Mouse (Mus musculus) limb, embryonic 15.5 days (tissue): ENCODE measurements around the gene 4930558K02Rik. TPM values are rescaled to one million over a fixed set of nuclear protein-coding genes. Genes with fewer than 3 reads are reported as not detected.
A peak's percentile ranks its signal among the peaks of the same experiment; 100 is the strongest.

ENCODE experiments used
- ATAC-seq: fragments of 200-750 bp; cut with Nextera tagmentation; 2 replicates; pipeline ENCODE4 v1.8.0; 2017; ENCODE audit warnings: low read depth, moderate TSS enrichment; ENCODE audit not compliant: insufficient number of reproducible peaks, low FRiP score, low TSS enrichment
- H3K27ac ChIP-seq: fragments of 300-500 bp; sonication (generic); 2 replicates; pipeline ENCODE4 v1.5.1; 2015; ENCODE audit warnings: moderate library complexity, mild to moderate bottlenecking, inconsistent platforms
- H3K27me3 ChIP-seq: fragments of 300-500 bp; sonication (generic); 2 replicates; pipeline ENCODE4 v1.6.1; 2015; ENCODE audit warnings: inconsistent platforms
- H3K36me3 ChIP-seq: fragments of 300-500 bp; sonication (generic); 2 replicates; pipeline ENCODE4 v1.6.1; 2015; ENCODE audit warnings: inconsistent platforms
- H3K4me1 ChIP-seq: fragments of 300-500 bp; sonication (generic); 2 replicates; pipeline ENCODE4 v1.6.1; 2015; ENCODE audit warnings: inconsistent platforms
- H3K4me2 ChIP-seq: fragments of 300-500 bp; sonication (generic); 2 replicates; pipeline ENCODE4 v1.6.1; 2015; ENCODE audit warnings: mild to moderate bottlenecking, inconsistent platforms
- H3K4me3 ChIP-seq: fragments of 300-500 bp; sonication (generic); 2 replicates; pipeline ENCODE4 v1.5.1; 2015; ENCODE audit warnings: mild to moderate bottlenecking, inconsistent platforms
- H3K9ac ChIP-seq: fragments of 300-500 bp; sonication (generic); 2 replicates; pipeline ENCODE4 v1.6.1; 2015; ENCODE audit warnings: inconsistent platforms
- H3K9me3 ChIP-seq: fragments of 300-500 bp; sonication (generic); 2 replicates; pipeline ENCODE4 v1.6.1; 2016; ENCODE audit warnings: inconsistent platforms
- WGBS: fragments of 180-500 bp; shearing (Covaris S2); methylation state at CpG from one replicate; pipeline ENCODE4 v1.1.7; 2015; 5-methylcytosine and 5-hydroxymethylcytosine counted together
- polyA plus RNA-seq: library from polyadenylated mRNA; unstranded; fragments of >200 nt; fragmentation: Nextera tagmentation; extraction: Ambion mirVana; gene quantifications from 2 replicates; pipeline ENCODE4 v1.2.1, GENCODE M21; 2015

Gene 4930558K02Rik
- not detected in 2 replicates for polyA plus RNA-seq

- ATAC-seq = no peak
- H3K4me3 ChIP-seq = no peak within 1 kb of the TSS
- peaks cover 57% of the 10 kb centered on the region for H3K4me1 ChIP-seq
- WGBS = 82% methylated on average over 1 of the region's 1 CpGs
- H3K4me2 ChIP-seq = no peak within 1 kb of the TSS
- no peak within 1 kb of the TSS for H3K9ac ChIP-seq
- no peaks in the 10 kb centered on the region for H3K36me3 ChIP-seq
- no peaks in the 10 kb centered on the region for H3K9me3 ChIP-seq
- H3K27me3 ChIP-seq = no peaks in the 10 kb centered on the region
- peak within 1 kb of the TSS; percentile 78 for H3K27ac ChIP-seq
These were observed at the start of gene 4930558K02Rik for GRCm38 (mm10) chr1:161979536-161979935. Gene 4930558K02Rik (minus strand): TSS chr1:161979636.

- no peaks in the 10 kb centered on the region for H3K36me3 ChIP-seq
- H3K4me1 ChIP-seq = peaks cover 25% of the 10 kb centered on the region
- H3K9me3 ChIP-seq = no peaks in the 10 kb centered on the region
- no peak overlapping the region for H3K4me2 ChIP-seq
- H3K4me3 ChIP-seq = no peak overlapping the region
- ATAC-seq = no peak
- H3K27me3 ChIP-seq = no peaks in the 10 kb centered on the region
- 29% methylated on average over 8 of the region's 8 CpGs for WGBS
- no peak overlapping the region for H3K9ac ChIP-seq
- H3K27ac ChIP-seq = peak overlapping the region; percentile 86
These were observed 44.3 kb upstream of the 4930558K02Rik start for GRCm38 (mm10) chr1:162023681-162024270.

DNA sequence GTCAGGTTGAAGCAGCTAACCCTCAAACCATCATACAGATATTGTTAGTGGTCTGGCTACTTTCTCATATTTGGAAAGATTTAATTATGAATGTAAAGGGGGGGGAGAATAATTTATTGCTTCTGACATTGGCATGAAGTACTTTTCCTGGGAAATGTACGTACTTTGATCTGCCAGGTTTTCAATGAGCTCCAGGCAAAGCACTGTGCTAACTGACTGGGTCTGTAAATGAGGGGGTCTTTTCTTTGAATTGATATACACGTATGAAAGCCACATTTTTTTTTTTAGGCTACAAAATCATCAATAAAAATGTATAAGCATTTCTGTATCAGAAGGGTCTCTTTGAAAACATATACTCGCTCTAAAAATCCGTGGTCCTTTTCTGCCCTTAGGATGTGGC lies 41.3 kb upstream of the 4930558K02Rik start:
- peaks cover 46% of the 10 kb centered on the region for H3K4me1 ChIP-seq
- ATAC-seq = no peak
- no peak overlapping the region for H3K4me2 ChIP-seq
- no peaks in the 10 kb centered on the region for H3K27me3 ChIP-seq
- WGBS = 18% methylated on average over 4 of the region's 4 CpGs
- H3K9ac ChIP-seq = no peak overlapping the region
- H3K9me3 ChIP-seq = no peaks in the 10 kb centered on the region
- no peak overlapping the region for H3K4me3 ChIP-seq
- no peaks in the 10 kb centered on the region for H3K36me3 ChIP-seq
- H3K27ac ChIP-seq = peak overlapping the region; percentile 94

DNA sequence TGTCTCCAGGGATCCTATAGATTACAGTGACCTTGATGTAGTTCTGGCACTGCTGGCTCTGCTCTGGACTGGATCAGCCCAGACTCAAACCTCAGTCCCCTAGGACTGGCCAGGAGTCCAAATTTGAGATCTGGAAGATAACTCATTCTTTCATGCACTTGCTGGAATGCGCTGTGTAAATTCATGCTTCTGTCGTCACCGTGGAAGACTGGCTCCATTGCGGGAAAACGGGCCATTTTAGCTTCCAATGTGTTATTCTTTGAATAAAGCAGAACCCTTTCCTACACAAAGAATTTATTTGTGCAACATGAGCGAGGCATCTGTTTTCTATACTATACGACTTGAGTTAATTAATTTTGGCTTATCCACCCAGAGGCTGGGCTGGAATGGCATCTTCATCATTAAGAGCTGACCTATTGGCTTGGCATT lies 40.9 kb upstream of the 4930558K02Rik start:
- Histone ChIP-seq H3K9ac (no peak overlapping the region), H3K4me1 (peaks cover 45% of the 10 kb centered on the region), H3K27me3 (no peaks in the 10 kb centered on the region), H3K4me3 (no peak overlapping the region), H3K9me3 (no peaks in the 10 kb centered on the region), H3K4me2 (no peak overlapping the region), H3K27ac (peak overlapping the region; percentile 94), H3K36me3 (no peaks in the 10 kb centered on the region)
- peak; percentile 69 for ATAC-seq
- WGBS = 22% methylated on average over 7 of the region's 7 CpGs

DNA sequence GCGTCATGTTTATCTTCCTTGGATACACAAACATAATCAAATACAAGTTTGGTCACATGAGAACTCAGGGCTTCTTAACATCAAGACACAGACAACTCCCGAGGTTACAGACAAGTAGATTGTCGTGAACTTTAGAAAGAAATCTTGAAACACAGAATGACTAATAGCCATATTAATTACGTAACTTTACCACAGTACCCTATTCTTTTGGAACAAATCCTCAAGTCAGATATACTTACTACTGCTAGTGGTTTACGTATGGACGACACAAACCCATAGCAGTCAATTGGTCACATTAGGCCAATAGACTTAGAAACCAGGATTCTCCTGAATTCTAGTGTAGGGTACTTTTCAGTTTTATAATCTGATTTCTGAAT lies 39.2 kb upstream of the 4930558K02Rik start:
- no peak for ATAC-seq
- WGBS = 39% methylated on average over 6 of the region's 6 CpGs
- H3K4me2 ChIP-seq = no peak overlapping the region

GRCm38 (mm10) chr1:162017975-162018600 lies 38.7 kb upstream of the 4930558K02Rik start:
- H3K4me2 ChIP-seq = no peak overlapping the region
- H3K9ac ChIP-seq = no peak overlapping the region
- WGBS = 21% methylated on average over 13 of the region's 13 CpGs
- H3K36me3 ChIP-seq = no peaks in the 10 kb centered on the region
- H3K27me3 ChIP-seq = no peaks in the 10 kb centered on the region
- no peaks in the 10 kb centered on the region for H3K9me3 ChIP-seq
- ATAC-seq = no peak
- H3K27ac ChIP-seq = peak overlapping the region; percentile 94
- H3K4me1 ChIP-seq = peaks cover 61% of the 10 kb centered on the region
- H3K4me3 ChIP-seq = no peak overlapping the region

More for the DNA sequence above, 39.2 kb upstream of the 4930558K02Rik start:
- no peaks in the 10 kb centered on the region for H3K27me3 ChIP-seq
- H3K9ac ChIP-seq = no peak overlapping the region
- peaks cover 56% of the 10 kb centered on the region for H3K4me1 ChIP-seq
- no peaks in the 10 kb centered on the region for H3K36me3 ChIP-seq
- H3K4me3 ChIP-seq = no peak overlapping the region
- no peaks in the 10 kb centered on the region for H3K9me3 ChIP-seq
- H3K27ac ChIP-seq = peak overlapping the region; percentile 94

DNA sequence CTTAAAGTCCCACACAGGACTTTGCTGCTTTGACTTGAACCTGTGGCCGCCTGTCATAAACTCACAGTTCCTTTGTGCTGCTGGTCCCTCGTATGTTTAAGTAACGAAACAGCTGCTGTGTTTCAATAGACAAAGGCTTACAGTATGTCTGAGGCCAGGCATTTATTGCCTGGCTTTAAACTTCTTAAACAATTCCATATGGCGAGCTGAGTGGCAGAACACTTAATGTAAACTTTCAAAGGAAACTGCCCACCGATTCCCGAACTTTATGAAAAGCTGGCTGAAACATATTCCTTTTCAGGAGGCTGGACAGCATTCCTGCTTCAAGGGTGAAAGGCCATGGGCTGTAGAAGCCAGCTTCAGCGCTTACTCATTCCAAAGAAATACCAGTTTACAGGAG lies 37.5 kb upstream of the 4930558K02Rik start:
- Histone ChIP-seq H3K9ac (no peak overlapping the region), H3K9me3 (no peaks in the 10 kb centered on the region), H3K36me3 (no peaks in the 10 kb centered on the region), H3K27me3 (no peaks in the 10 kb centered on the region), H3K27ac (peak overlapping the region; percentile 94), H3K4me1 (peaks cover 61% of the 10 kb centered on the region), H3K4me3 (no peak overlapping the region), H3K4me2 (no peak overlapping the region)
- ATAC-seq = peak; percentile 79
- WGBS = 16% methylated on average over 7 of the region's 7 CpGs

- no peak overlapping the region for H3K9ac ChIP-seq
- peaks cover 56% of the 10 kb centered on the region for H3K4me1 ChIP-seq
- peak; percentile 76; the same call in 1 of the 2 replicates for ATAC-seq
These were observed 35.9 kb upstream of the 4930558K02Rik start for GRCm38 (mm10) chr1:162015247-162015862.

DNA sequence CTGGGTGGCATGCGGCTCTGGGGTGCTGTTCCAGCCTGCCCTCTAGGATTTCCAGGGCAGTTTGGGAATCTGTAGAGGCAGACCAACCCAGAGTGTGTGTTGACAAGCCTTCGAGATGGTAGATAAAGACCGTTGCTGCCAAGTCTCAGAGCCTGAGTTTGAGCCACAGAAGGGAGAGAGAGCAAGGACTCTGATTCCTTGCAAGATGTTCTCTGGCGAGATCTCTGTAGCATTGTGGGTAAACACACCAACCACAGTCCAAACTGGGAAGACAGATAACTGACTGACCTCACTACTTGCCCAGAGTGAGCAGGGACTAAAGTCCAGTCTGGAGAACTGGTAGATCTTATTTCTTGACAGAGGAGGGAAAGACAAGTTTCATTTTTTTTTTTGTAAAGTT lies 34.1 kb upstream of the 4930558K02Rik start:
- H3K4me3 ChIP-seq = no peak overlapping the region
- H3K27me3 ChIP-seq = no peaks in the 10 kb centered on the region
- H3K27ac ChIP-seq = peak overlapping the region; percentile 94
- H3K9ac ChIP-seq = no peak overlapping the region
- H3K4me2 ChIP-seq = no peak overlapping the region
- peaks cover 68% of the 10 kb centered on the region for H3K4me1 ChIP-seq
- ATAC-seq = no peak
- H3K9me3 ChIP-seq = no peaks in the 10 kb centered on the region
- 58% methylated on average over 4 of the region's 4 CpGs for WGBS
- H3K36me3 ChIP-seq = no peaks in the 10 kb centered on the region

More at GRCm38 (mm10) chr1:162015247-162015862, 35.9 kb upstream of the 4930558K02Rik start:
- Histone ChIP-seq H3K9me3 (no peaks in the 10 kb centered on the region), H3K4me2 (no peak overlapping the region), H3K27ac (peak overlapping the region; percentile 94), H3K4me3 (no peak overlapping the region), H3K36me3 (no peaks in the 10 kb centered on the region), H3K27me3 (no peaks in the 10 kb centered on the region)
- WGBS = 16% methylated on average over 8 of the region's 8 CpGs

GRCm38 (mm10) chr1:162011523-162012245 lies 32.2 kb upstream of the 4930558K02Rik start:
- no peak for ATAC-seq
- peak overlapping the region; percentile 1; the same call in 1 of the 2 replicates for H3K27ac ChIP-seq
- no peaks in the 10 kb centered on the region for H3K36me3 ChIP-seq
- WGBS = 73% methylated on average over 16 of the region's 16 CpGs
- H3K9me3 ChIP-seq = no peaks in the 10 kb centered on the region
- no peak overlapping the region for H3K4me3 ChIP-seq
- H3K4me2 ChIP-seq = no peak overlapping the region
- no peak overlapping the region for H3K9ac ChIP-seq
- peaks cover 71% of the 10 kb centered on the region for H3K4me1 ChIP-seq
- H3K27me3 ChIP-seq = no peaks in the 10 kb centered on the region

- Histone ChIP-seq H3K4me3 (no peak overlapping the region), H3K9me3 (no peaks in the 10 kb centered on the region), H3K9ac (no peak overlapping the region), H3K4me1 (peaks cover 63% of the 10 kb centered on the region), H3K4me2 (peak overlapping the region; percentile 29), H3K27me3 (no peaks in the 10 kb centered on the region), H3K36me3 (no peaks in the 10 kb centered on the region), H3K27ac (peak overlapping the region; percentile 97)
- ATAC-seq = 0 out of 2 replicates have a peak, but pooled peaks have one; percentile 8
- WGBS = 13% methylated on average over 8 of the region's 8 CpGs
These were observed 29.6 kb upstream of the 4930558K02Rik start for GRCm38 (mm10) chr1:162009086-162009485.
